Mouse (Mus musculus): ENCODE measurements around the gene Rasl12. TPM values are rescaled to one million over a fixed set of nuclear protein-coding genes. Genes with fewer than 3 reads are reported as not detected.

Gene Rasl12
- polyA plus RNA-seq, 1 experiment from 2014 or later = 11.9 TPM

DNA sequence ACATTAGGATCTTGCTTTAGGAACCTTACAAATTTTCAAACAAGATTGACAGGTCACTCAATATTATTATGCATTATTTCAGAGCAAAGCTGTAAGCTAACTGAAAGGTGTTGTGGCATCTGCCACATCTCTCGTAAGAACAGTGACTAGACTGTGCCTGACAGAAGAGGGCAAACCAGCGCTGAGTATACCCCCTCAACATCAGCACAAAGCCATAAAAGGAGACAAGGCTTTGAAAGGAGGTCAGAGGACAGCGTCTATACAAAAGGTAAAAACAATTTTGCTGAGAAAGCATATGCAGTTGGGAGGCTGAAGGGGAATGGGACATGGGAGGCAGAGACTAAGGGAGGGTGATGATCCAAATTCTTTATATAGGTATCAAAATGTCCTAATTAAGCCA is 61.9 kb downstream of the Rasl12 start:
- H3K4me3 ChIP-seq = peak overlapping the region; percentile 81
- no peaks in the 10 kb centered on the region for H3K27me3 ChIP-seq
- peaks cover 2% of the 10 kb centered on the region; the same call in 1 of the 2 replicates for H3K36me3 ChIP-seq
- no peak overlapping the region for H3K9ac ChIP-seq
- no peak for ATAC-seq (ENCODE audit: insufficient number of reproducible peaks, insufficient read depth, low FRiP score, low TSS enrichment)
- 62% methylated on average over 3 of the region's 3 CpGs for WGBS
- H3K9me3 ChIP-seq = no peaks in the 10 kb centered on the region
- peak overlapping the region; percentile 63; the same call in 1 of the 2 replicates for H3K27ac ChIP-seq
- peak overlapping the region; percentile 67 for H3K4me2 ChIP-seq (replicated peaks)
- peaks cover 14% of the 10 kb centered on the region for H3K4me1 ChIP-seq

DNA sequence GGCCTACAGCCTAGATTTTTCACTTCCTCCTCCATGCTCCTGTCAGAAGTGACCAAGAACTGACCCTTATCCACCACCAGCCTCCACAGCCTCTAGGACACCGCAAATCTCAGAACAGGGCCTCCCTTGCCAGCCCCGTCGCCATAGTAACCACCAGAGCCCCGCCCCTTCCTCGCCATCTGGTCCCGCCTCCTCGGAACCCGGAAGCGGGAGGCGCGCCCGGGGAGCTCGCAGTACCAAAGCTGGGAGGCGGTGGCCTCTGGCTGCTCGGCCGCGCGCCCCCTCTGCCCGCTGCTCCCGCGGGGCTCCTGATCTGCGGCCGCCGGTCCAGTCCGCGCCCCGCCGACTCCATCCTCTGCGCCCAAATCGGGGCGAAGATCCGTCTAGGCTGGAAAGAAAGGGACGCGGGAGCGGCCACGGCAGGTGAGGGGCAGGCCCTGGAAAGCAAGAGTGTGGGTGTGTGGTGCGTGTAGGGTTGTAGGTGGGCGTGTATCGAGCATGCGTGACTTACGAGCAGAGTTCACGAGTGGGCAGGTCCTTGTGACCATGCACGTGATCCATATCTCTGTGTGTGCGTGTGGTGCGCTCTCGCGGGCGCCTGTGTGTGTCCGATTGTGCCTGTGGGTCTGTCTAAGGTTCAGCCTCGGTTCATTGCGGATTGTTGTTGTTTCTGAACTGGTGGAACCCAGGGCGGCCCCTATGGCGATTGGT is 62.6 kb downstream of the Rasl12 start, which contains the start of gene Spg21:
Gene Spg21, plus strand, starts transcription at position 216 of the 711 bp plus-strand sequence.
- peak within 1 kb of the TSS; percentile 83 for H3K27ac ChIP-seq
- peak within 1 kb of the TSS; percentile 81 for H3K4me3 ChIP-seq
- no peaks in the 10 kb centered on the region for H3K9me3 ChIP-seq
- H3K36me3 ChIP-seq = peaks cover 8% of the 10 kb centered on the region; the same call in 1 of the 2 replicates
- no peaks in the 10 kb centered on the region for H3K27me3 ChIP-seq
- peaks cover 14% of the 10 kb centered on the region for H3K4me1 ChIP-seq
- peak; percentile 92 for ATAC-seq (ENCODE audit: insufficient number of reproducible peaks, insufficient read depth, low FRiP score, low TSS enrichment)
- peak within 1 kb of the TSS; percentile 69 for H3K9ac ChIP-seq
- under 1% methylated on average over 53 of the region's 53 CpGs for WGBS
- H3K4me2 ChIP-seq (replicated peaks) = peak within 1 kb of the TSS; percentile 67

DNA sequence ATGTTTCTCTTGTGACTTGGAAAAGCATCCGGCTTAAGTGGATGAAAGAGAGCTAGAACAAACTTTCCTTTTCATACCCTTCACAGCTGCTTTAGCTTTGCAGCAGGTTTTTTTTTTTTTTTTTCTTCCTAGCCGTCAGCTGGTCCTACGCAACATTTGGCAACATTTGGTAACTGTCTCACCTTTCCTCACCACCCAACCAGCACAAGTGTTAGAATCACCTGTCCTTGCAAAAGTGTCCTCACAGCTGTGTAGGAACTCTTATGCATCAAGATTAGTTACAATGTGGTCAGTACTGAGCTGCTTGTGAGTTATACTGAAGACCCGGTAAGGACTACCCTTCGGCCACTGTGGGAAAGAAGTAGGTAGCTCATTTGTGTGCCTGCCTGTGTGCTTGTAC is 64.2 kb downstream of the Rasl12 start:
- Histone ChIP-seq H3K36me3 (peaks cover 14% of the 10 kb centered on the region; the same call in 1 of the 2 replicates), H3K4me1 (peaks cover 20% of the 10 kb centered on the region), H3K4me3 (no peak overlapping the region), H3K4me2 (replicated peaks) (no peak overlapping the region; the same call in 1 of the 2 replicates), H3K27me3 (no peaks in the 10 kb centered on the region), H3K9ac (no peak overlapping the region), H3K9me3 (no peaks in the 10 kb centered on the region), H3K27ac (no peak overlapping the region)
- WGBS = 65% methylated on average over 5 of the region's 5 CpGs
- no peak for ATAC-seq (ENCODE audit: insufficient number of reproducible peaks, insufficient read depth, low FRiP score, low TSS enrichment)

DNA sequence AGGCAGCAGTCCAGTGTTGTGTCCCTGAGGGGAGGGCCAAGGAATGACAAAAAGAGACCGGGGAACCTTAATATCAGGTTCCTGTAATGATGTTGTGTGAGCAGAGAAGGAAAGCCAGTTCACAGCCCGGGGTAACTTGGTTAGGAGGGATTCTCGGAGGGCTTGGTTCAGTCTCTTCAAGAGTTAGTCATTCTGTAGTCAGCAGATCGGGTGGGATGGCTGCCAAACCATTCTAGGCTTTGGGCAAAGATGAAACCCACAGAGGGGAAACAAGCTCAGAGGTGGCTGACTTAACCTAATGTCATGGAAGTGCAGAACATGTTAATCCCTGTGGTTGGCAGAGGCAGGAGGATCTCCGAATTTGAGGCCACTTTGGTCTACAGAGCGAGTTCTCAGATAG is 65.9 kb downstream of the Rasl12 start:
- Histone ChIP-seq H3K4me2 (replicated peaks) (no peak overlapping the region), H3K36me3 (peaks cover 15% of the 10 kb centered on the region), H3K9me3 (no peaks in the 10 kb centered on the region), H3K4me1 (peaks cover 32% of the 10 kb centered on the region), H3K27me3 (no peaks in the 10 kb centered on the region), H3K9ac (no peak overlapping the region), H3K4me3 (no peak overlapping the region), H3K27ac (no peak overlapping the region)
- WGBS = 89% methylated on average over 6 of the region's 6 CpGs
- ATAC-seq (ENCODE audit: insufficient number of reproducible peaks, insufficient read depth, low FRiP score, low TSS enrichment) = no peak

Other genes starting within 250 kb of the Rasl12 start
- gene Parp16, start 203.2 kb upstream of the Rasl12 start, polyA plus RNA-seq (2016; fragmentation: Nextera tagmentation; extraction: Ambion mirVana) = 7.1 and 7.2 TPM in 2 replicates
- 0.95 and 0.99 TPM in 2 replicates for gene Cilp, start 133.3 kb upstream of the Rasl12 start, polyA plus RNA-seq (2016; fragmentation: Nextera tagmentation; extraction: Ambion mirVana)
- 56.5 and 59.1 TPM in 2 replicates for gene Clpx, start 104.2 kb upstream of the Rasl12 start, polyA plus RNA-seq (2016; fragmentation: Nextera tagmentation; extraction: Ambion mirVana)
- gene Pdcd7, start 52.4 kb upstream of the Rasl12 start, polyA plus RNA-seq (2016; fragmentation: Nextera tagmentation; extraction: Ambion mirVana) = 17.1 and 17.8 TPM in 2 replicates
- 0.31 and 0.38 TPM in 2 replicates for gene Ubap1l, start 37.5 kb upstream of the Rasl12 start, polyA plus RNA-seq (2016; fragmentation: Nextera tagmentation; extraction: Ambion mirVana)
- 1.4 and 1.6 TPM in 2 replicates for gene Kbtbd13, start 6.9 kb upstream of the Rasl12 start, polyA plus RNA-seq (2016; fragmentation: Nextera tagmentation; extraction: Ambion mirVana)
- gene Slc51b, start 24.4 kb downstream of the Rasl12 start, polyA plus RNA-seq (2016; fragmentation: Nextera tagmentation; extraction: Ambion mirVana) = not detected in 2 replicates
- gene Mtfmt, start 37.3 kb downstream of the Rasl12 start, polyA plus RNA-seq (2016; fragmentation: Nextera tagmentation; extraction: Ambion mirVana) = 23.4 and 25.1 TPM in 2 replicates
- gene Spg21, start 62.4 kb downstream of the Rasl12 start, polyA plus RNA-seq (2016; fragmentation: Nextera tagmentation; extraction: Ambion mirVana) = 129 and 133 TPM in 2 replicates
- gene Ankdd1a, start 121.7 kb downstream of the Rasl12 start, polyA plus RNA-seq (2016; fragmentation: Nextera tagmentation; extraction: Ambion mirVana) = not detected in 2 replicates
- 14.6 TPM in 2 replicates for gene Plekho2, start 181.5 kb downstream of the Rasl12 start, polyA plus RNA-seq (2016; fragmentation: Nextera tagmentation; extraction: Ambion mirVana)
- 21.8 and 24.5 TPM in 2 replicates for gene Pif1, start 188.7 kb downstream of the Rasl12 start, polyA plus RNA-seq (2016; fragmentation: Nextera tagmentation; extraction: Ambion mirVana)
- gene Rbpms2, start 231.1 kb downstream of the Rasl12 start, polyA plus RNA-seq (2016; fragmentation: Nextera tagmentation; extraction: Ambion mirVana) = 16.7 and 18.7 TPM in 2 replicates

Measured in embryonic facial prominence, embryonic 12.5 days (tissue).